In genomic region chr4:124881341-124881908, GRCm38 (mm10) we compare ENCODE assay signal across 8 mouse cellular contexts. TPM values are rescaled to one million over a fixed set of nuclear protein-coding genes. Genes with fewer than 3 reads are reported as not detected.
DNase-seq lines count a peak whose midpoint lies in the region; ATAC-seq and TF ChIP-seq lines count a peak whose summit lies in the region.

No protein-coding gene starts in this region.

- WGBS in lung, embryonic 14.5 days, result under 1% methylated on average over 37 of the region's 37 CpGs
- WGBS in hindbrain, embryonic 16.5 days, result under 1% methylated on average over 37 of the region's 37 CpGs
- under 1% methylated on average over 37 of the region's 37 CpGs for WGBS in limb, embryonic 15.5 days

- H3K27ac ChIP-seq in lung, embryonic 14.5 days (ENCODE audit: low read depth), result no peak overlapping the region
- H3K27ac ChIP-seq in hindbrain, embryonic 16.5 days (ENCODE audit: low read depth, low read length), result peak overlapping the region; percentile 71
- H3K27ac ChIP-seq in limb, embryonic 15.5 days, result no peak overlapping the region

- H3K4me3 ChIP-seq in lung, embryonic 14.5 days (ENCODE audit: low read depth, low read length), result peak overlapping the region; percentile 25
- H3K4me3 ChIP-seq in hindbrain, embryonic 16.5 days (ENCODE audit: low read length), result peak overlapping the region; percentile 61
- H3K4me3 ChIP-seq in limb, embryonic 15.5 days, result peak overlapping the region; percentile 28

- no peaks in the 10 kb centered on the region for H3K9me3 ChIP-seq in lung, embryonic 14.5 days (ENCODE audit: low read depth, low read length)
- 0 out of 2 replicates have a peak, but pooled peaks cover 3% of the 10 kb centered on the region for H3K9me3 ChIP-seq in hindbrain, embryonic 16.5 days (ENCODE audit: control insufficient read depth, low read length)
- no peaks in the 10 kb centered on the region for H3K9me3 ChIP-seq in limb, embryonic 15.5 days

- no peaks in the 10 kb centered on the region for H3K36me3 ChIP-seq in lung, embryonic 14.5 days (ENCODE audit: insufficient read depth)
- H3K36me3 ChIP-seq in hindbrain, embryonic 16.5 days (ENCODE audit: control insufficient read depth, insufficient read depth, low read length), result no peaks in the 10 kb centered on the region
- no peaks in the 10 kb centered on the region for H3K36me3 ChIP-seq in limb, embryonic 15.5 days

- ATAC-seq in lung, embryonic 14.5 days (ENCODE audit: insufficient read depth), result peak; percentile 76
- ATAC-seq in hindbrain, embryonic 16.5 days, result peak; percentile 96
- peak; percentile 5; the same call in 1 of the 2 replicates for ATAC-seq in limb, embryonic 15.5 days (ENCODE audit: insufficient number of reproducible peaks, low FRiP score, low TSS enrichment, low read depth)

- DNase-seq in lung, embryonic 14.5 days, result peak; percentile 48
- no peak for DNase-seq in lung, postnatal 25 days (ENCODE audit: low spot score)
- DNase-seq in embryo, embryonic 11.5 days (ENCODE audit: low read depth, low spot score), result peak; percentile 71
- peak; percentile 93 to 95 for DNase-seq in right cerebral cortex, postnatal 10 days (ENCODE audit: low spot score in 2 of 2)
- DNase-seq in gastrocnemius, postnatal 25 days, result no peak
- no peak for DNase-seq in spleen, postnatal 14 days (ENCODE audit: low spot score in 2 of 2)

- H3K4me1 ChIP-seq in lung, embryonic 14.5 days (ENCODE audit: insufficient read depth), result no peaks in the 10 kb centered on the region
- H3K4me1 ChIP-seq in hindbrain, embryonic 16.5 days (ENCODE audit: control insufficient read depth, insufficient read depth, low read depth, low read length), result peaks cover 13% of the 10 kb centered on the region
- peaks cover 15% of the 10 kb centered on the region for H3K4me1 ChIP-seq in limb, embryonic 15.5 days

- peaks cover 53% of the 10 kb centered on the region for H3K27me3 ChIP-seq in lung, embryonic 14.5 days (ENCODE audit: insufficient read depth, low read length)
- peaks cover 9% of the 10 kb centered on the region; the same call in 1 of the 2 replicates for H3K27me3 ChIP-seq in hindbrain, embryonic 16.5 days (replicated peaks; ENCODE audit: control insufficient read depth, insufficient read depth, low read length)
- H3K27me3 ChIP-seq in limb, embryonic 15.5 days, result peaks cover 74% of the 10 kb centered on the region

- no peak for TF ChIP-seq CTCF in lung, embryonic 14.5 days (IDR thresholded peaks at IDR 0.05; ENCODE audit: low read depth)

- no peak overlapping the region for H3K9ac ChIP-seq in lung, embryonic 14.5 days
- H3K9ac ChIP-seq in hindbrain, embryonic 16.5 days (ENCODE audit: low read depth, low read length), result peak overlapping the region; percentile 70
- H3K9ac ChIP-seq in limb, embryonic 15.5 days, result no peak overlapping the region

- H3K4me2 ChIP-seq in lung, embryonic 14.5 days, result peak overlapping the region; percentile 59
- H3K4me2 ChIP-seq in hindbrain, embryonic 16.5 days (ENCODE audit: low read length), result peak overlapping the region; percentile 72
- H3K4me2 ChIP-seq in limb, embryonic 15.5 days, result peak overlapping the region; percentile 47

RNA-seq across cellular contexts. Expression of gene Epha10, which starts 0.7 kb away (rescaled TPM):
- 0.04 TPM in 1 of 2 replicates, not detected in the other for polyA plus RNA-seq in lung, embryonic 14.5 days (2014; fragmentation: Nextera tagmentation; extraction: Ambion mirVana)
- 10.9 and 12.3 TPM in 2 replicates for polyA plus RNA-seq in hindbrain, embryonic 16.5 days (2015; fragmentation: Nextera tagmentation; extraction: Ambion mirVana)
- 0.05 and 0.08 TPM in 2 replicates for polyA plus RNA-seq in limb, embryonic 15.5 days (2015; fragmentation: Nextera tagmentation; extraction: Ambion mirVana)
- total RNA-seq in gastrocnemius, postnatal 25 days (2021), result not detected

RNA-seq across cellular contexts. Expression of gene Maneal, which starts 19.5 kb away (rescaled TPM):
- polyA plus RNA-seq in lung, embryonic 14.5 days (2014; fragmentation: Nextera tagmentation; extraction: Ambion mirVana), result 0.61 and 0.82 TPM in 2 replicates
- 10.5 and 10.6 TPM in 2 replicates for polyA plus RNA-seq in hindbrain, embryonic 16.5 days (2015; fragmentation: Nextera tagmentation; extraction: Ambion mirVana)
- polyA plus RNA-seq in limb, embryonic 15.5 days (2015; fragmentation: Nextera tagmentation; extraction: Ambion mirVana), result 0.25 and 0.52 TPM in 2 replicates
- under 1 TPM; 0.18 to 0.35 TPM for total RNA-seq in gastrocnemius, postnatal 25 days (2021)

RNA-seq across cellular contexts. Expression of gene 1110065P20Rik, which starts 30.4 kb away (rescaled TPM):
- polyA plus RNA-seq in lung, embryonic 14.5 days (2014; fragmentation: Nextera tagmentation; extraction: Ambion mirVana), result 60.0 and 62.7 TPM in 2 replicates
- 92.7 and 102 TPM in 2 replicates for polyA plus RNA-seq in hindbrain, embryonic 16.5 days (2015; fragmentation: Nextera tagmentation; extraction: Ambion mirVana)
- polyA plus RNA-seq in limb, embryonic 15.5 days (2015; fragmentation: Nextera tagmentation; extraction: Ambion mirVana), result 51.9 and 55.7 TPM in 2 replicates
- total RNA-seq in gastrocnemius, postnatal 25 days (2021), result 10 to 100 TPM; 17.1 to 21.0 TPM

RNA-seq across cellular contexts. Expression of gene Yrdc, which starts 30.9 kb away (rescaled TPM):
- 42.4 and 44.7 TPM in 2 replicates for polyA plus RNA-seq in lung, embryonic 14.5 days (2014; fragmentation: Nextera tagmentation; extraction: Ambion mirVana)
- polyA plus RNA-seq in hindbrain, embryonic 16.5 days (2015; fragmentation: Nextera tagmentation; extraction: Ambion mirVana), result 42.6 and 43.0 TPM in 2 replicates
- 32.1 and 40.1 TPM in 2 replicates for polyA plus RNA-seq in limb, embryonic 15.5 days (2015; fragmentation: Nextera tagmentation; extraction: Ambion mirVana)
- total RNA-seq in gastrocnemius, postnatal 25 days (2021), result 10 to 100 TPM in 1 of 2 experiments, 1 to 10 TPM in 1; 6.4 to 10.9 TPM

RNA-seq across cellular contexts. Expression of gene 9930104L06Rik, which starts 55.4 kb away (rescaled TPM):
- 3.6 and 3.9 TPM in 2 replicates for polyA plus RNA-seq in lung, embryonic 14.5 days (2014; fragmentation: Nextera tagmentation; extraction: Ambion mirVana)
- polyA plus RNA-seq in hindbrain, embryonic 16.5 days (2015; fragmentation: Nextera tagmentation; extraction: Ambion mirVana), result 13.2 and 16.5 TPM in 2 replicates
- 13.8 and 16.6 TPM in 2 replicates for polyA plus RNA-seq in limb, embryonic 15.5 days (2015; fragmentation: Nextera tagmentation; extraction: Ambion mirVana)
- 1 to 10 TPM; 6.7 to 6.8 TPM for total RNA-seq in gastrocnemius, postnatal 25 days (2021)

Comparison
In these comparisons a context has a peak if more than half of its experiments do, and no peak if none do; other contexts are left out.
1. DNase-seq: peak in lung, embryonic 14.5 days (single experiment), embryo, embryonic 11.5 days (single experiment) and right cerebral cortex, postnatal 10 days (2 of 2); none in lung, postnatal 25 days (single experiment), gastrocnemius, postnatal 25 days (single experiment) and spleen, postnatal 14 days (0 of 2).
2. ATAC-seq: peak in every context shown above with its lines; median percentile 96 in hindbrain, embryonic 16.5 days; 76 in lung, embryonic 14.5 days; 5 in limb, embryonic 15.5 days.
3. RNA of gene Epha10, which starts 0.7 kb away (polyA plus RNA-seq): 10.9 to 12.3 TPM in hindbrain, embryonic 16.5 days; 0.05 to 0.08 TPM in limb, embryonic 15.5 days and 0.04 TPM in lung, embryonic 14.5 days; every median in the first group is over 10 times any median in the second.
4. Peak in every context shown above with its lines, with median percentiles within 50 percentile points of each other: H3K4me2 ChIP-seq and H3K4me3 ChIP-seq.